Mouse (Mus musculus) CD4-positive, CD25-positive, alpha-beta regulatory T cell, adult 4 months (primary cell): ENCODE data around the gene Olfr1513. TPM values are rescaled to one million over a fixed set of nuclear protein-coding genes. Genes with fewer than 3 reads are reported as not detected.
"Not testable (repeated sequence)": the region's sequence is repeated elsewhere in the genome, so short reads cannot be mapped to it uniquely, and the experiment has no call there.

Experiments
- ATAC-seq: one replicate; pipeline ENCODE4 v1.8.0; 2017
- polyA plus RNA-seq, 2 experiments: library from polyadenylated mRNA; unstranded; fragments of 100-300 nt; shearing (Covaris generic); gene quantifications; one replicate each; pipeline ENCODE4 v1.2.1; 2017

Gene Olfr1513
- polyA plus RNA-seq, 2 experiments from 2014 or later, result not detected

DNA sequence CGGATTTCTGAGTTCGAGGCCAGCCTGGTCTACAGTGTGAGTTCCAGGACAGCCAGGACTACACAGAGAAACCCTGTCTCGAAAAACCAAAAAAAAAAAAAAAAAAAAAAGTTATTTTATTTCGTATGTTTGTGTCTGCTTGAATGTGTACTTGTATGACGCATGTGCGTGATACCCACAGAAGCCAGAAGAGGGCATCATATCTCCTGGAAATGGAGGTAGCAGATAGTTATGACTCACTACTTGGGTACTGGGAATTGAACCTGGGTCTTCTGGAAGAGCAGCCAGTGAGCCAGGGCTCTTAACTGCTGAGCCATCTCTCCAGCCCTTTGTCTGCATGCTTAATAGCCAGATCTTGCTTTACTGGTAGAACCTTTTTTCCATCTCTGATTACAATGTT is 45.9 kb downstream of the Olfr1513 start:
- ATAC-seq, result not testable (repeated sequence)

DNA sequence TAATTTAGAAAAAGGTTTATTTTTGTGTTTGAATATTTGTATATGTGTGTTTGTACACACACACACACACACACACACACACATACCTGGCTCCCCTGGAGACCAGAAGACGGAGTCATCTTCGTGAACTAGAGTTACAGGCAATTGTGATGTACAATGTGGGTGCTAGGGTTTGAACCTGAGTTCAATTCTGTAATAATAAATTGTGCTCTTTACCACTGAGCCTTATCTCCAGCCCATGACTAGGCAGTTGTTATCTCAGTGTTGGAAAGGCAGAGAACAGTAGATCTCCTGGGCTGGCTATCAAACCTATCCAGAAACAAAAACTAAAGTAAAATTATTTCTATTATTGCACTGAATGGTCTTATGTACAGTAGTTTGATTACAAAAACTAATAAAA is 50.1 kb downstream of the Olfr1513 start:
- ATAC-seq, result no peak

DNA sequence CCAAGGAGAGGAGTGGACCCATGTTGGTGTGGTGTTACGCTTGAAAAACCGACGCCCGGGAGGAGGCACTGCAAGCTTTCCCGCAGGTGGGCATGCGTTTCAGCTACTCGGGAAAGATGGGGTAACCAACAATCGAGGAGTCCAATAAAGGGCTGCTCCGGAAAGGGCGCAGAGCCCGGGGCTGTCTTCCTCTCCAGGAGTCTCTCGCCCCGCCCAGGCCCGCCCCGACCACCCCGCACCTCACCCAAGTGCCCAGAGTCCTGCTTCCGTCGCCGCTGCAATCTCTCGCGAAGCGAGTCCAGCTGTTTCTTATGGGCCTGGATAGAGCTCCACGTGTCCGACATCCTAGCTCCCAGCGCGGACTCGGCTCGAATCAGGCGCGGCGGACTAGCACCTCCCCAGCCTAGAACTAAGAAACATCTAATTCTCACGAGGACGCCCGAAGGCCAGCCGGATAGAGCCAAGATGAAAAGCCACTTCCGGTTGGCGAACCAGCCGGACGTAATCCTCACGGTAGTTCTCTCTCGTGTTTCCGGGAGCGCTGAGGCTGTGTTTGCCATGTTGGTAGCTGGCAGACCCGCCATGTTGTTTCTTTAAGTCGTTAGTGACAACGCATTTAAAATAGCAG is 51.5 kb downstream of the Olfr1513 start, which contains the start of gene Mettl3:
Gene Mettl3, minus strand, starts transcription at position 485 of the 628 bp plus-strand sequence.
- ATAC-seq, result peak; percentile 95

DNA sequence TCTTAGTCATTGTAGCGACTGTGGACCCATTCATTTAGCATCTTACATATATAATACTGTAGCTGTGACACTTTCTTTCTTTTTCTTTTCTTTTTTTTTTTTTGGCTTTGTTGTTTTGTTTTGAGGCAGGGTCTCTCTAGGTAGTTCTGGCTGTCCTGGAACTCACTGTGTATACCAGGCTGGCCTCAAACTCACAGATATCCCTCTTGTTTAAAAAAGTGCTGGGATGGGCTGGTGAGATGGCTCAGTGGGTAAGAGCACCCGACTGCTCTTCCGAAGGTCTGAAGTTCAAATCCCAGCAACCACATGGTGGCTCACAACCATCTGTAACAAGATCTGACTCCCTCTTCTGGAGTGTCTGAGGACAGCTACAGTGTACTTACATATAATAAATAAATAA is 52.7 kb downstream of the Olfr1513 start:
- ATAC-seq, result not testable (repeated sequence)

Other genes with a start within 250 kb of the Olfr1513 start
- 10 to 100 TPM; 78.7 to 78.9 TPM for gene Rpgrip1, start 245.7 kb downstream of the Olfr1513 start, polyA plus RNA-seq
- gene Supt16, start 159.0 kb downstream of the Olfr1513 start, polyA plus RNA-seq, result 10 to 100 TPM; 37.9 to 39.5 TPM
- 10 to 100 TPM; 76.7 to 83.0 TPM for gene Chd8, start 98.6 kb downstream of the Olfr1513 start, polyA plus RNA-seq
- gene Tox4, start 77.3 kb downstream of the Olfr1513 start, polyA plus RNA-seq, result 10 to 100 TPM; 67.6 to 86.8 TPM
- gene Rab2b, start 76.9 kb downstream of the Olfr1513 start, polyA plus RNA-seq, result 10 to 100 TPM; 17.0 to 25.5 TPM
- 10 to 100 TPM; 48.2 to 65.2 TPM for gene Mettl3, start 51.3 kb downstream of the Olfr1513 start, polyA plus RNA-seq
- gene Sall2, start 27.6 kb downstream of the Olfr1513 start, polyA plus RNA-seq, result 1 to 10 TPM; 2.2 to 5.6 TPM
- gene Olfr1512, start 22.8 kb upstream of the Olfr1513 start, polyA plus RNA-seq, result not detected
- gene Olfr1511, start 41.0 kb upstream of the Olfr1513 start, polyA plus RNA-seq, result not detected
- gene Olfr1510, start 58.0 kb upstream of the Olfr1513 start, polyA plus RNA-seq, result not detected
- gene Olfr1509, start 86.6 kb upstream of the Olfr1513 start, polyA plus RNA-seq, result not detected
- not detected for gene Olfr1508, start 111.1 kb upstream of the Olfr1513 start, polyA plus RNA-seq
- gene Olfr1507, start 139.3 kb upstream of the Olfr1513 start, polyA plus RNA-seq, result not detected